Mouse (Mus musculus) c-Kit-positive CD71-negative TER-119-negative erythroid progenitor cells, embryonic 14.5 days (primary cell): ENCODE results near the gene Klk1.

Source experiments
- DNase-seq: peaks from one replicate; pipeline ENCODE4 v3.0.0-alpha.2; 2013; ENCODE audit warnings: low read depth

Gene Klk1

GRCm38 (mm10) chr7:44253023-44253616, 28.0 kb downstream of the Klk1 start:
- no peak for DNase-seq

- DNase-seq: no peak
These were observed 29.8 kb downstream of the Klk1 start for GRCm38 (mm10) chr7:44254930-44255329.

GRCm38 (mm10) chr7:44257278-44257677, 32.1 kb downstream of the Klk1 start, which contains the start of gene Acp4:
Gene Acp4, minus strand, starts transcription at chr7:44257378.
- DNase-seq: no peak

- DNase-seq: no peak
These were observed 35.2 kb downstream of the Klk1 start for GRCm38 (mm10) chr7:44260410-44260809.

- DNase-seq: no peak
These were observed 36.0 kb downstream of the Klk1 start, which contains the start of gene Gm15517 for GRCm38 (mm10) chr7:44261147-44261546. Gene Gm15517, plus strand, starts transcription at chr7:44261447.

GRCm38 (mm10) chr7:44262791-44263643, 37.9 kb downstream of the Klk1 start:
- peak; percentile 93 for DNase-seq

GRCm38 (mm10) chr7:44268117-44268516, 43.0 kb downstream of the Klk1 start:
- no peak for DNase-seq

GRCm38 (mm10) chr7:44269397-44269796, 44.2 kb downstream of the Klk1 start:
- DNase-seq: no peak

GRCm38 (mm10) chr7:44271309-44271708, 46.1 kb downstream of the Klk1 start:
- DNase-seq: no peak

GRCm38 (mm10) chr7:44272546-44272945, 47.4 kb downstream of the Klk1 start:
- no peak for DNase-seq

- DNase-seq: no peak
These were observed 48.3 kb downstream of the Klk1 start for GRCm38 (mm10) chr7:44273446-44273845.

GRCm38 (mm10) chr7:44274096-44274495, 48.9 kb downstream of the Klk1 start:
- DNase-seq: no peak

GRCm38 (mm10) chr7:44275546-44275945, 50.4 kb downstream of the Klk1 start:
- no peak for DNase-seq

- DNase-seq: no peak
These were observed 51.5 kb downstream of the Klk1 start for GRCm38 (mm10) chr7:44276461-44277249.

- DNase-seq: peak; percentile 23
These were observed 52.1 kb downstream of the Klk1 start for GRCm38 (mm10) chr7:44277250-44277622.
